Mouse (Mus musculus): ENCODE measurements around the gene Gm19402.

- TF ChIP-seq POLR2A (IDR thresholded peaks at IDR 0.05; ENCODE audit: borderline replicate concordance, control insufficient read depth, low read depth, low read length), result no peak
- TF ChIP-seq CTCF (IDR thresholded peaks at IDR 0.05; ENCODE audit: control insufficient read depth, insufficient read depth, low read length), result no peak
Measured at GRCm38 (mm10) chr10:77706326-77706725, 15.8 kb upstream of the Gm19402 start, which contains the start of gene Gm10272.

Measured in bone marrow, adult 2 months (tissue).